25 mouse cellular contexts compared by ENCODE assay signal in genomic region chr10:77284832-77285231, GRCm38 (mm10). TPM values are rescaled to one million over a fixed set of nuclear protein-coding genes. Genes with fewer than 3 reads are reported as not detected.
DNase-seq lines count a peak whose midpoint lies in the region; ATAC-seq lines count a peak whose summit lies in the region.
"Had no signal": no experiment of that assay in that cellular context is flagged by ENCODE, and none has a peak within 500 bp of the region (broad histone marks: within the 10 kb centered on the region; RNA-seq: fewer than 3 reads in every experiment).

No protein-coding gene starts in this region.

- 40% methylated on average over 6 of the region's 6 CpGs for WGBS in heart, embryonic 12.5 days
- 28% methylated on average over 6 of the region's 6 CpGs for WGBS in heart, embryonic 15.5 days
- WGBS in lung, embryonic 16.5 days, result 33% methylated on average over 6 of the region's 6 CpGs
- WGBS in liver, embryonic 12.5 days (ENCODE audit: insufficient replicate concordance), result 77% methylated on average over 6 of the region's 6 CpGs

- peak overlapping the region; percentile 29 for H3K27ac ChIP-seq in heart, embryonic 12.5 days (ENCODE audit: poor library complexity, severe bottlenecking)
- H3K27ac ChIP-seq in heart, embryonic 15.5 days, result peak overlapping the region; percentile 40
- peak overlapping the region; percentile 27; the same call in 1 of the 2 replicates for H3K27ac ChIP-seq in lung, embryonic 16.5 days (ENCODE audit: low read length)
- H3K27ac ChIP-seq in liver, embryonic 12.5 days, result no peak overlapping the region
- H3K27ac ChIP-seq: embryonic facial prominence, embryonic 12.5 days; embryonic facial prominence, embryonic 15.5 days; gastrocnemius, adult 2 months; heart, adult 2 months; hindbrain, embryonic 13.5 days; intestine, embryonic 15.5 days had no signal

- H3K4me1 ChIP-seq in heart, embryonic 12.5 days (replicated peaks), result peaks cover 47% of the 10 kb centered on the region
- H3K4me1 ChIP-seq in heart, embryonic 15.5 days (replicated peaks), result peaks cover 45% of the 10 kb centered on the region
- H3K4me1 ChIP-seq in lung, embryonic 16.5 days (replicated peaks; ENCODE audit: control insufficient read depth, insufficient read depth, low read length), result peaks cover 20% of the 10 kb centered on the region; the same call in 1 of the 2 replicates
- peaks cover 5% of the 10 kb centered on the region; the same call in 1 of the 2 replicates for H3K4me1 ChIP-seq in liver, embryonic 12.5 days

- DNase-seq in heart, adult 18-20 months, result no peak
- DNase-seq in heart, adult 8-10 months (ENCODE audit: low spot score), result no peak
- DNase-seq in lung, postnatal 4 days, result no peak
- DNase-seq: adrenal gland, adult 2 months; adrenal gland, postnatal 14 days; B cell, adult 2 months; cerebellum, adult 11 months; cerebellum, adult 2 months; cerebellum, adult 9-11 months; forebrain, postnatal 0 days; gastrocnemius, adult 2 months; gastrocnemius, postnatal 14 days; heart, adult 2 months; heart, postnatal 36 days had no signal

- H3K4me3 ChIP-seq in heart, embryonic 12.5 days, result no peak overlapping the region
- H3K4me3 ChIP-seq in heart, embryonic 15.5 days, result no peak overlapping the region
- no peak overlapping the region for H3K4me3 ChIP-seq in lung, embryonic 16.5 days (ENCODE audit: low read length)
- no peak overlapping the region for H3K4me3 ChIP-seq in liver, embryonic 12.5 days
- H3K4me3 ChIP-seq: embryonic facial prominence, embryonic 12.5 days; embryonic facial prominence, embryonic 15.5 days; gastrocnemius, adult 2 months; heart, adult 2 months; hindbrain, embryonic 10.5 days; hindbrain, embryonic 13.5 days; intestine, embryonic 15.5 days had no signal

- H3K9me3 ChIP-seq in heart, embryonic 12.5 days (replicated peaks), result no peaks in the 10 kb centered on the region
- no peaks in the 10 kb centered on the region for H3K9me3 ChIP-seq in heart, embryonic 15.5 days (replicated peaks)
- no peaks in the 10 kb centered on the region for H3K9me3 ChIP-seq in lung, embryonic 16.5 days (ENCODE audit: control insufficient read depth, low read length)
- H3K9me3 ChIP-seq in liver, embryonic 12.5 days (replicated peaks), result no peaks in the 10 kb centered on the region
- H3K9me3 ChIP-seq: embryonic facial prominence, embryonic 12.5 days; embryonic facial prominence, embryonic 15.5 days; G1E; hindbrain, embryonic 10.5 days; hindbrain, embryonic 13.5 days; intestine, embryonic 15.5 days had no signal

- no peak overlapping the region for H3K9ac ChIP-seq in heart, embryonic 12.5 days
- H3K9ac ChIP-seq in heart, embryonic 15.5 days, result no peak overlapping the region
- H3K9ac ChIP-seq in lung, embryonic 16.5 days (ENCODE audit: low read length), result no peak overlapping the region
- H3K9ac ChIP-seq in liver, embryonic 12.5 days, result no peak overlapping the region
- H3K9ac ChIP-seq: embryonic facial prominence, embryonic 12.5 days; embryonic facial prominence, embryonic 15.5 days; forebrain, postnatal 0 days; intestine, embryonic 15.5 days had no signal

- H3K27me3 ChIP-seq in heart, embryonic 12.5 days (replicated peaks), result 0 out of 2 replicates have a peak, but pooled peaks cover 7% of the 10 kb centered on the region
- H3K27me3 ChIP-seq in heart, embryonic 15.5 days, result no peaks in the 10 kb centered on the region
- H3K27me3 ChIP-seq in lung, embryonic 16.5 days (ENCODE audit: control insufficient read depth, insufficient read depth, low read depth, low read length), result no peaks in the 10 kb centered on the region
- H3K27me3 ChIP-seq in liver, embryonic 12.5 days (replicated peaks), result peaks cover 20% of the 10 kb centered on the region
- H3K27me3 ChIP-seq: intestine, embryonic 15.5 days had no signal

- no peak for ATAC-seq in heart, embryonic 12.5 days (ENCODE audit: insufficient number of reproducible peaks, low FRiP score)
- ATAC-seq in heart, embryonic 15.5 days (replicated peaks; ENCODE audit: insufficient number of reproducible peaks, insufficient read depth, low FRiP score, low read depth), result no peak
- ATAC-seq in lung, embryonic 16.5 days (ENCODE audit: low read depth), result peak; percentile 67
- ATAC-seq in liver, embryonic 12.5 days, result no peak
- ATAC-seq: forebrain, embryonic 14.5 days; forebrain, postnatal 0 days; intestine, embryonic 15.5 days had no signal

- H3K36me3 ChIP-seq in heart, embryonic 12.5 days, result no peaks in the 10 kb centered on the region
- no peaks in the 10 kb centered on the region for H3K36me3 ChIP-seq in heart, embryonic 15.5 days
- H3K36me3 ChIP-seq in lung, embryonic 16.5 days (ENCODE audit: control insufficient read depth, insufficient read depth, low read length), result no peaks in the 10 kb centered on the region
- no peaks in the 10 kb centered on the region for H3K36me3 ChIP-seq in liver, embryonic 12.5 days
- H3K36me3 ChIP-seq: embryonic facial prominence, embryonic 12.5 days; embryonic facial prominence, embryonic 15.5 days; G1E; hindbrain, embryonic 10.5 days; hindbrain, embryonic 13.5 days; intestine, embryonic 15.5 days had no signal

- no peak overlapping the region for H3K4me2 ChIP-seq in heart, embryonic 12.5 days
- H3K4me2 ChIP-seq in heart, embryonic 15.5 days, result no peak overlapping the region
- no peak overlapping the region for H3K4me2 ChIP-seq in lung, embryonic 16.5 days (ENCODE audit: low read depth, low read length)
- no peak overlapping the region for H3K4me2 ChIP-seq in liver, embryonic 12.5 days
- H3K4me2 ChIP-seq: embryonic facial prominence, embryonic 12.5 days; embryonic facial prominence, embryonic 15.5 days; hindbrain, embryonic 13.5 days; intestine, embryonic 15.5 days had no signal

RNA-seq across cellular contexts. Expression of gene Pofut2, which starts 25.8 kb away (rescaled TPM):
- polyA plus RNA-seq in heart, embryonic 12.5 days (2016; fragmentation: Nextera tagmentation; extraction: Ambion mirVana), result 131 and 135 TPM in 2 replicates
- 10 to 100 TPM; 42.2 to 42.9 TPM for total RNA-seq in heart, adult 18-20 months (2021)
- 99.8 and 124 TPM in 2 replicates for polyA plus RNA-seq in heart, embryonic 15.5 days (2015; fragmentation: Nextera tagmentation; extraction: Ambion mirVana)
- 10 to 100 TPM; 42.1 to 48.1 (median 45.9) TPM for total RNA-seq in heart, adult 8-10 months (2022)
- polyA plus RNA-seq in lung, embryonic 16.5 days (2015; fragmentation: Nextera tagmentation; extraction: Ambion mirVana), result 126 and 132 TPM in 2 replicates
- polyA plus RNA-seq in liver, embryonic 12.5 days (2016; fragmentation: Nextera tagmentation; extraction: Ambion mirVana), result 40.7 and 43.2 TPM in 2 replicates
